Comparison of ENCODE assay signal across 20 mouse cellular contexts in the genomic region with DNA sequence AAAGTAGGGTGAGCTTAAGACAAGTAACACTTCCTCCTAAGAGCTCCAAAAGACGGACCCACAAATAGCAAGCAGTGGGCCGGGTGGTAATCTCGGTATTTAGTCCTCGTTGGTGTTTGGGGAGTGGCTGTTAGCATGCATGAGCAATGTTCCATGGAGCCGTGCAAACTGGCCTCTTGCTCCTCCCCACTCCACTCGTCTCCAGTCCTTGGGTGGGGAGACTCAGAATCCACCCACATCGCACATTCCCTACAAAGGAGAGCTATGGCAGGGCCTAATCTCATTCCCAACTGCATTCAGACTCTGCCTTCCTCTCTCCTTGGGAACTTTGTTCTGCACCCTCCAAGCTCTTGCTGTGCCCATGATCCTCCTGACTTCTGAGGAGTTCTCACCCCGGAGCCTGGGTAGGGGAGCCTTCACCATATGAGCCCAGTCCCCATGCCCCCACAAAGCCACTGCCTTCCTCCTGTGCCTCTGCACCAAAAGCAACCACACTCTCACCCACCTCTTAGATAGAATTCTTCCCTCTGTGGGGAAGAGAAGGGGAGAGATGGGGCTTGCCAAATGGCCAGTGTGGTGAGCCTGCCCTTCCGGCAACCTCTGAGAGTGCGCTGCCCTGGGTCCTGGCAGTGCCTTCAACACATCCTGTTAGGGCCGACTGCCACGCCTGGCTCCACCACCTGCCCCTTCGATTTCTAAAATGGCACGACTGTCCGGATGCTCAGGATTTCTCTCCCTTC.
A peak's percentile ranks its signal among the peaks of the same experiment; 100 is the strongest.
DNase-seq lines count a peak whose midpoint lies in the region; TF ChIP-seq lines count a peak whose summit lies in the region.
"Had no signal": no experiment of that assay in that cellular context is flagged by ENCODE, and none has a peak within 500 bp of the region (broad histone marks: within the 10 kb centered on the region; RNA-seq: fewer than 3 reads in every experiment).

No protein-coding gene starts in this region.

- H3K4me3 ChIP-seq in cerebellum, adult 2 months (replicated peaks; ENCODE audit: insufficient read depth, low read depth, low read length): no peak overlapping the region
- H3K4me3 ChIP-seq: hindbrain, embryonic 15.5 days; limb, embryonic 15.5 days; lung, embryonic 15.5 days had no signal

- no peaks in the 10 kb centered on the region for H3K27me3 ChIP-seq in cerebellum, adult 2 months (ENCODE audit: control insufficient read depth, insufficient read depth, low read length)
- H3K27me3 ChIP-seq: hindbrain, embryonic 15.5 days; limb, embryonic 15.5 days; lung, embryonic 15.5 days had no signal

- intact Hi-C loops in left cerebral cortex, postnatal 36 days (cut with DNase I): no loop called here
- intact Hi-C loops in left cerebral cortex, postnatal 4 days (cut with DNase I): no loop called here

- TF ChIP-seq CTCF in cerebellum, adult 2 months (IDR thresholded peaks at IDR 0.05; ENCODE audit: borderline replicate concordance, insufficient read depth, low read depth, low read length): no peak

- H3K4me1 ChIP-seq in cerebellum, adult 2 months (ENCODE audit: control insufficient read depth, insufficient read depth, low read length): no peaks in the 10 kb centered on the region
- H3K4me1 ChIP-seq: hindbrain, embryonic 15.5 days; limb, embryonic 15.5 days; lung, embryonic 15.5 days had no signal

- peak; percentile 20 to 26 for DNase-seq in cerebellum, postnatal 14 days
- no peak for DNase-seq in cerebellum, adult 2 months
- DNase-seq in gastrocnemius, postnatal 10 days: peak; percentile 20
- no peak for DNase-seq in gastrocnemius, postnatal 4 days (ENCODE audit: low spot score in 2 of 2)
- DNase-seq in left cerebral cortex, postnatal 36 days (ENCODE audit: low spot score in 2 of 2): peak; percentile 19 to 28
- DNase-seq in left cerebral cortex, postnatal 4 days: no peak
- DNase-seq in gastrocnemius, postnatal 25 days: peak; percentile 9
- no peak for DNase-seq in spleen, adult 12 weeks (ENCODE audit: low spot score)
- DNase-seq: adrenal gland, postnatal 10 days; cerebellum, adult 9-11 months; kidney, adult 2 months; kidney, postnatal 10 days; layer of hippocampus, postnatal 36 days; lung, postnatal 4 days; midbrain, embryonic 14.5 days; spleen, adult 18-20 months had no signal

- TF ChIP-seq POLR2A in cerebellum, adult 2 months (IDR thresholded peaks at IDR 0.05; ENCODE audit: borderline replicate concordance, insufficient read depth, low read length): no peak

- 49% methylated on average over 15 of the region's 15 CpGs for WGBS in cerebellum, adult 2 months

- H3K27ac ChIP-seq in cerebellum, adult 2 months (ENCODE audit: insufficient read depth, low read length): no peak overlapping the region
- H3K27ac ChIP-seq: hindbrain, embryonic 15.5 days; limb, embryonic 15.5 days; liver, embryonic 14.5 days; lung, embryonic 15.5 days had no signal

Comparison
In these comparisons a context has a peak if more than half of its experiments do, and no peak if none do; other contexts are left out.
1. DNase-seq: peak in cerebellum, postnatal 14 days (2 of 2), gastrocnemius, postnatal 10 days (single experiment), left cerebral cortex, postnatal 36 days (2 of 2) and gastrocnemius, postnatal 25 days (single experiment); none in cerebellum, adult 2 months (0 of 2), gastrocnemius, postnatal 4 days (0 of 2), left cerebral cortex, postnatal 4 days (single experiment) and spleen, adult 12 weeks (single experiment).